Mouse (Mus musculus): ENCODE data around the gene Pmf1. TPM values are rescaled to one million over a fixed set of nuclear protein-coding genes. Genes with fewer than 3 reads are reported as not detected.
A peak's percentile ranks its signal among the peaks of the same experiment; 100 is the strongest.

Gene Pmf1
- total RNA-seq (2021): 10 to 100 TPM; 60.2 to 62.6 TPM
- long read RNA-seq, experiment 1, transcript Pmf1-201 (5 exons, 1,007 nt): major isoform, 51 of 61 reads
- long read RNA-seq, experiment 1, partial matches to known transcripts: 3 of 61 reads
- long read RNA-seq, experiment 1, other reads (novel, unspliced or antisense): 6 of 61 reads
- long read RNA-seq, experiment 2, transcript Pmf1-201 (5 exons, 1,007 nt): major isoform, 31 of 39 reads
- long read RNA-seq, experiment 2, partial matches to known transcripts: 4 of 39 reads
- long read RNA-seq, experiment 2, other reads (novel, unspliced or antisense): 2 of 39 reads

DNA sequence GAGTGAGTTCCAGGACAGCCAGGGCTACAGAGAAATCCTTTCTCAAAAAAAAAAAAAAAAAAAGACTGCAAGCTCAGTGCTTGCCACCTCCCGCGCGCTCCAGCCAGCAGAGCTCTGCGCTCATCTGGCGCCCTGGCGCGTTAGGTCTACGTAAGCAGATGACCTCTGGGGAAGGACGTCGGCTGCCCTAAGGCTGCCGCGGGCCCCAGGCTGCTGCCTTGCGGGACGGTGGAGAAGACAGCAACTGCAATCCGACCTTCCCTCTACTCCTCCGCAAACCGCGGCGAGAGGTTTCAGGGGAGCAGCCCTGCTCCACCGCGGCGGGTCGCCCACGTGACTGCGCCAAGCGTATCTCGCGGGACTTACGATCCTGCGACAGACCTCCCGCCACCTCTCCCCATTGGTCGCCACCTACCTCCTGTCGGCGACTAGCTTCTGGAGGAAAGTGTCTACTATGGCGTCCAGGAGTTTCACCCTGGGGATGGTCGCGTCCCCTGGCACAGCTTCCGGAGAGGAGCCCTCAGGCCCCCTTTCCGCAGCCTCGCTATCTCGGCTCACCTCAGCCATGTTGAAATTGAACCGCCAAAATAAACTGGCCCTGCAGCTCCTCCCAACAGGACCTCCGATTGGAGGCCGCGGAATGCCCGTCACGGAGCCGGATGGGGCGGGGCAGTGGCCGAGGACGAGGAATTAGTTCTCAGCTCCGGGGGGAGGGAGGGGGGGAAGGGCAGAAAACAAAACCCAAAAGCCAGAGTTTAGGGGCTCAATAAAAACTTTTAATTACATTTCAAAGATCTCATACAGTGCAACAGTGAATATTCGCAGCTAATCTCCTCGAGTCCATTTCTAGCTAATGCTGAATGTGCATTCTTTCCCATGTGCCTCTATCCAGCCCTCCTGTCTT, at the start of gene Pmf1:
Pmf1 (minus strand) TSS at position 591 of the 904 bp plus-strand sequence.
- DNase-seq: peak; percentile 96

DNA sequence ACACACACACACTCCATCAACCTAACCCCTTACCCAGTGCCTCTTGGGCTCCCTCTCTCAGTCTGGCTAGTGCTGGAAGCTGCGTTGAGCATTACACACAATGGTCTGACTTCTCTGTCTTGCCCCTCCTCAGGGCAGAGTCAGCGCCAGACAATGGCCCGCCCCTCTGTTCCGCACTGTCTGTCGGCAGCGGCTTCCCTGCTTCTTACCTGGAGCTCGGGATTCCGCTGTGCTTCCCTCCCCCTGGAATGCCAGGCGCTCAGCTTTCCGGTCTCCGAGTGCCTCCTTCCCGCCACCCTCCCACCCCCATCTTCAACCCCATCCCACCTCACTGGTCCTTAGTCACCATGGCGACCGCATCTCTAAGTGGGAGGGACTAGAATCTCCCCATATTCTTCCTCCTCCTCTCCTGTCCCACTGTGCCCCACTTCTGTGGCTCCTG, 48.7 kb upstream of the Pmf1 start:
- no peak for DNase-seq

DNA sequence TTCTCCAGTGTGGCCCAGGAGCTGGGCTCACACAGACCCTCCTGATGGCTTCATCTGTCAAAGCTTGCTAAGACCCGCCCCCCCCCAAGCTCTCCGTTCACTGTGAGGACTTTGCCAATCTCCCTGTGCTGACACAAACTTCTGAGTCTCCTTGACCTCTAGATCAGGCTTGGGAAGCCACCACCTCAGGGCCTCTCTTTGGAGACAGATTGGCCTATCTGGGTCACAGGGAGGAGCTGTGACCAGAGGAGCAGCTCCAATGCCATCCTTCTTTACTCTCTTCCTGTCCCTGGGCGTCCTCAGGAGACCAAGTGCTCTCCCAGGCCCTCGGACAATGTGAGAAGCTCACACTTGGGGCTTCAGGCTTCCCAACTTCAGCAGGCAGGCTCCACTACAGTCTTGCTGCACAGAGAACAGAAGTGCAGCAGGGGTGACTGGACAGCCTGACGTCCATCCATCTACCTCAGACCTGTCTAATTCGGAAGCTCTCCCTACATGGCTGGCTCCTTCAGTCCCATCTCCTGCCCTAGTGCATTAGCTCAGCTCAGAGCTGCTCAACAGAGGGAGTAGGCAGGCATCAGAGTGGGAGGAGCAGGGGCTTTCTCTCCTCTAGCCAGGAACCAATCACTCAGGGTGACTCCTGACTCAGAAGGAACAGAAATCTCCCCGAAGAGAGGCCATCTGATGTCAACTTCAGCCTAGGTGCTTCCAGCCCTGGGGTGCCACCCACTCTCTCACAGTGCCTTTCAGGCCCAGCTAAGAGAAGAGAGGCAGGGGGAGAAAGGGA, 46.8 kb upstream of the Pmf1 start:
- DNase-seq: no peak

DNA sequence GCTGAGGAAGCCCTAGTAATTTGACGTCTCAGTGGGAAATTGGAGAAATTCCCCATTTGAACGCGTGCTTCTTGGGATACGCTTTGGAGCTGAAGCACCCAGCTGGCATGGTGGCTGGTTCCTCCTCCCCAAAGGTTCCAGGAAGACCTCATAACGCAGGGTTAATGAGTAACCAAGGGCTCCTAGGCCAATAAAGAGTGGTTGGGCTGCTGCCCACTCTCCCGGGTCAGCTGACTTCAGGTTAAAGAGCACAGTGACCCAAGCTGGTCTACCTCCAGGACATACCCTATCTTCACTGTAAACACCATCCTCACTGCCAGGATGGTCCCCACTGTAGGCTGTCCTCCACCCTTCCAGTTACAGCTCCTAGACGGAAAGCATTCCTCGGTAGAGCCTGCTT, 46.2 kb upstream of the Pmf1 start:
- DNase-seq: no peak

DNA sequence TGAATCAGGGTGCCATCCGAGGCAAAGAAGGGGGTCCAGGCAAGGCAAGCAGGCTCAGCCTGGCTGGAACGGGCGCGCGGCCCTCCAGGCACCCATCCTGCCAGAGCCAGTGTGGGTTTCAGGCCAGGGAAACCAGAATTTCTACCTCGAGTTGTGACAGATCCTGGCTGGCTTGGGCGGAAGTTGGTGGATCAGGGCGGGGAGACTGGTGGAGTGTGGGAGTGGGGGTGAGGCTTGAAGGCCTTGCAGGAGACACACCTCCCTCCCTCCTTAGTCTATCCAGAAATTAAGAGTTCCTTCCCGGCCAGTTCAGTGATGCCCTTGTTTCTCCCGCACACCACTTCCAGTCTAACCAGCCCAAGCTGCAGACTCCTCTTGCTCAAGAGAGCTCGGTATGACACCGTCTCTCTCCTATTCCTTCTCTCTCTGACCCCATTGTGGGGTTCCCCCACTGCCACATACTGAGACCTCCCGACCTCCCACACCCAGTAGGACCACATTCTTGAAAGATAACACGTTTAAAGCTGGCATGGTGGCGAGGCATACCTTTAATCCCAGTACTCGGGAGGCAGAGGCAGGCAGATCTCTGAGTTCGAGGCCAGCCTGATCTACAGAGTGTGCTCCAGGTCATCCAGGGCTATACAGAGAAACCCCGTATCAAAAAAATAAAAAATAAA, 45.6 kb upstream of the Pmf1 start:
- no peak for DNase-seq

DNA sequence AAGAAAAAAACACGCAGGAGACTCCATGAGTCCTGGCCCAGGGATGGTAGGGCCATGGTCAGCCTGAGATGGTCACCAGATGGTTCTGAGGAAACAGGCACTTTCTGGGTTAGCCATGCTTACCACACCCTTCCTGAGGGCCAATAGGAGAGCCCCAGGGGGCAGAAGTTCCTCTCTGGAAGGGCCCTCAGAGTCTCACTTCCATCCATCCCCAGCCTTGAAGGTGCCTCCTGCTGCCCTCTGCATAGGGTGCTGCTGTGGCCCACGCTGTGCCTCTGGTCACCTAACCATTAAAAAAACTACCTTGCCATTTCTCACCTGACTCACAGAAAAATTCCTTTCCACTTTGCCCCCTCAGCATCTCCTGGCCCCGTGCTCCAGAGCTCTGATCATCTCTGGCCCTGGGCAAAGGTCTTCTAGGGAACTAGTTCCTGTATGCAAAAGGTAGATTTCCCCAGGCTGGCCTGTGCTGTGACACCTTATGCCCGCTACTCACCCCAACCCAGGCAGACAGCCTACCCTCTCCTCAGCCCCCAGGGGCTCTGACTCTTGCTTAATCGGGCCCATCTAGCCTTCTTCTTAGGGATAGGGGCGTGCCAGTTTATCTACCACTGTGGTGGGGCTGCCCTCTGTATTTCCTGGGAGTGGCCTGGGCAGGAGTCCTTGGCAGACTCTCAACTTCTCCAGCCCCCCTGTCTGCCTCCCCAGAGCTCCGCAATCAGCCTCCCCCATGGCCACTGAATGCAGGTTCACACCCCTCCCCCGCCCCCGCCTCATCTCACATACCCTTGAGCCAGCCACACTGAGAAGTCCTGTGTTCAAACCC, 44.8 kb upstream of the Pmf1 start:
- no peak for DNase-seq

DNA sequence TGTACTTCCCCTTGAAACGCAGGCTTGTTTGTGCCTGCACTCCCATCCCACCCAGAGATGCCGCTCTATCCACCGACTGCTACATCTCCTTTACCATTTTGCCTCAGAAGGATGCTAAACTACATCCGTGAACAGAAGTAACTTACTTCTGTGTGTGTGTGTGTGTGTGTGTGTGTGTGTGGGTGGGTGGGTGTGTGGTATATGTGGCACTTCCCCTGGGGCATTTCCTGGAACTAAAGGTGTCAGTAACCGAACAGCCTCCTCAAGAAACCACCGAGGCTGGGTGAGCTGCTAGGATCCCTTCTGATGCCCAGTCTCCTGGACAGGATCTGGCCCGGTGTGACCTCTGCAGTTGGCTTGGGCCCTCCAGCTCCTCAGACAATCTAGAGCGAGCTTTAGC, 43.9 kb upstream of the Pmf1 start:
- no peak for DNase-seq

DNA sequence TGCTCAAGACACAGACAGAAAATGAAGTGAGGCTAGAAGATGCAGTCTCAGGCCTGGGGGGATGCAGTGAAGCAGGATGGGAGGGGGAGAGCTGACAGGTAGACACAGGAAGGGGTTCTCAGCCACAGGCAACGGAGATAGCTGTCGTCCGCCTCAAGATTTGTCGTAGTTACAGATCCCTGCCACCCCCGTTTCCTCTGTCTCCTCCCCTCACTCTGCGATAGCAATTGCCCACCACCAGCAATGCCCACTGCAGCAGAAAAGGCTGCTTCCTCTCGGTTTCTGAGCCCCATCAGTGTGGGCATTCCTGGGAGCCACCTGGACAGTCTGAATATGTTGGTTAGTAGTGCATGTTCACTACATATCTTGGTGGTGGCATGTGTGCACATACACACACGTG, 43.2 kb upstream of the Pmf1 start:
- DNase-seq: no peak

DNA sequence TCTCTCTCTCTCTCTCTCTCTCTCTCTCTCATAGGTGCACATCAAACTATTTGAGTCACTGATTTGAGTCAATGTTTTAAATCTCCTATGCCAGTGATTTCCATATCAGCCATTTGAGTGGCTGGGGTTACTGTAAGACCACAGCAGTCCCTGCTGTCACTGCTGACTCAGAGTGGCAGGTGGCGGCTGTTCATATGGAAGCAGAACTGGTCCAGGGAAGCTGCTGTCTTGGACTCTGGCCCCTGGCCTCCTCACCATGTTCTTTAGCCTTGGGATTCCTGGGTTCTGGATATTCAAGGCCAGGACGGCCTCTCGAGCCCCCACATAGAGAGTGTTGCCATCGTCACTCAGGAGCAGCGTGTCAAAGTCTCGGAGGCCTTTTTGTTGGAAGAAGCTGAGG, 42.6 kb upstream of the Pmf1 start:
- no peak for DNase-seq

DNA sequence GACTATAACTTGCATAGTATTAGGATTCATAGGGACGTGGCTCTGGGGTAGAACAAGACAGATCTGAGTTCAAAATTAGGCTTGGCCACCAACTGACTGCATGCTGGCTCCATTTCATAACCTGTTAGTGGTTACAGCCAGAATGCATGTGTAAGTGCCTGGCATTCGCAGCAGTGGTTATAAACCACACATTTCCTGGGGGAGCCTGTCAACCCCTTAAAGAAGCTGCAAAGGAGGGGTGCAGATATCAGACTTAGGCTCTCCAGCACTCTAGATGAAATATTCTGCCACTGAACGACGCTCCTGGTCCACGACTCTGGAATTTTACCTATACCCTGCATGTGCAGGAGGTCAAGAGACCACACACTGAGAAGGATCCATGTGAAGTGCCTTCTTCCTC, 42.1 kb upstream of the Pmf1 start:
- no peak for DNase-seq

DNA sequence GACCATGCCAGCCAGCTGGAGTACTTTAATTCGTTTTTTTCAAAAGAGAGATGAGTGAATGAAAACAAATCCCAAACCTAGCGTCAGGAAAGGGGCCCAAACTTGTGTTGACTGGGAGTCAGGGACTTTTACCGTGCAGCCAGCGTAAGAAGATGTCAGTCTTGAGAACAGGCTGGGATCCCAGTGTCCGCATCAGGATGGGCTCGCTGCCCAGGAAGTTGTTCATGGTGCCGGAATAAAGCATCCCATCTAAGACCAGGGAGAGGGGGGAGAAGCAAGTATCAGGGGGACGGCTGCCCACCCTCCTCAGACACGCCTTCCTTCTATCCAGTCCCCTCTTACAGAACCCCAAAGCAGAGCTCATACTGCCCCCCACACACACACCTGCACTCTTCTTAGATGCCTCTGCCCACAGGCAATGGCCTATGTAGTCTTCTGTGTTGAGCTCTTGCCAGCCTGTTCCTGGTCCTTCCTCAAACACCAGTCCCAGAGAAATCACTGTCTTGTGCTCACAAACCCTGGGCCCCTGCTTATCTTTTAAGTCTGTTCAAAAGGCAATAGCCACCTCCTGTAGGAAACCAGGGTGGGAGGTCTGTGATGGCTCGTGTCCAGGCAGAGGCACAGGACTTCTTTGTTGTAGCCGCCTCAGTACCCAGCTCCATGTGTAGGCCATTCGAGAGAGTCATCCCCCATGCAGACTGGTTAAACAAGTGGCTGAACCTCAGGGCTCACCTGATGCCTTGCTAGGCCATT, 40.4 kb upstream of the Pmf1 start:
- DNase-seq: no peak

DNA sequence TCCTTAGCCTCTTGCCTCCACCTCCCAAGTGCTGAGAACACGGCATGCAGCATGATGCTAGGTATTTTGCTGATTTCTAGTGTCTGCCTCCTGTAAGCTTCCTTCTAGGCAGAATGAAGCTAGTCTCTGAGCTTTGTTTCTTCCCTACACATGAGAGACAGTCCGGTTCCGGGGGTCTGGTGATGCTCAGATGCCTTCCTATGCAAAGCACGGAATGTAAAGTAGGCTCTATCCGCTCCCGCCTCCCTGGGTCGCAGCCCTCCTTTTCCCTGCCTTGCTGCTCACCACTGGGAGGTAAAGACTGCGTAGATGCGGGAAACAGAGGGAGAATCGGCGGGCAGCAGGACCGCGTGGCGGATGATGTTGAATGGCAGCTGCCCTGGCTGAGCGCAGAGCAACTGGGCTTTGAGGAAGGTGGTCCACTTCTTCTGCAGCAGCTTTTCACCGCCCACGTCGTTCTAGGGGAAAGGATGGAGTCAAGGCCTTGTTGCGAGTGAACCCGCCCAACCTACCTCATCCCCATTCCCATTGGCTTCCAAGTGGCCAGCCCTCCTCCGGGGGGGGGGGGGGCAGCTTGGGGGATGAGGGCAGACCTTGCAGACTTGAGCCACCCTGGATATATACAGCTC, 39.4 kb upstream of the Pmf1 start:
- peak; percentile 65 for DNase-seq

DNA sequence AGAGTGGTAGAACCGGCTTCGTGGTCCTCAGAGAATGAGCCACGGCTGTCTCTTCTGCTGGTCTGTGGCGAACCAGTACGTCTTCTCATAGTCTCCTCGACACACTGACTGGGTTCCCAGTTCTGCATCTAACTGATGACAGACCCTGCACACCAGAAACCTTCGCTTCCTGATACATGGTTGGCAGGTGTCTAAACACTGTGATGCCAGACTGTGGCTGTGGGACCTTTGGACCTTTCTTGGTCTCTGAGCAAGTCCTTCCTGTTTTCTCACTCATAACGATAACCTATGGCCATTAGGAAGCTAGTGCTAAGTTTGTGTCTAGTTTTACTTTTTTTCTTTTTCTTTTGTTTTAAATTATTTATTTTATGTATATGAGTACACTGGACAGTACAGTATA, 38.3 kb upstream of the Pmf1 start:
- no peak for DNase-seq

DNA sequence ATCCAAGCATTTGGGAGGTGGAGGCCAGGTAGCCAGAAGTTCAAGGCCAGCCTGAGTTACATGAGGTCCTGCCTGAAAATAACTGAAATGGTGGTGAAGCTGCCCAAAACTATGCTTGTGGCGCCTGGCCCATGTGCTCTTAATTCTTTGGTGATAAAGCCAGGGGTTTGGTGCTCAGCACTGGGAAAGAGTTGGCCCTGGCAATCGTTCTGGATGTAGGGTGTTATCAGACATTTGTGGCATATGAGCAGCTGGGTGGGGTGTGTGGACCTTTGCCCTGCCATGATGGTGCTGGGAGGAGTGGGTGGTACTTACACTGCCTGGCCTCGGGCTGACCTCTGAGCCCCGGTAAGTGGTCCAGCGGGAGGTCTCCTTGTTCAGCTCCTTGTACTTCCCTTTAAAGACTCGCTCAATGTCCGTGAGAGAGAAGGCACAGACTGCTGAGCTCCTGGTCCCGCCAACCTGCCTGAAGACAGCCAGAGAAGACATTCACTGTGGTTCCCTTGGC, 37.6 kb upstream of the Pmf1 start:
- DNase-seq: no peak

DNA sequence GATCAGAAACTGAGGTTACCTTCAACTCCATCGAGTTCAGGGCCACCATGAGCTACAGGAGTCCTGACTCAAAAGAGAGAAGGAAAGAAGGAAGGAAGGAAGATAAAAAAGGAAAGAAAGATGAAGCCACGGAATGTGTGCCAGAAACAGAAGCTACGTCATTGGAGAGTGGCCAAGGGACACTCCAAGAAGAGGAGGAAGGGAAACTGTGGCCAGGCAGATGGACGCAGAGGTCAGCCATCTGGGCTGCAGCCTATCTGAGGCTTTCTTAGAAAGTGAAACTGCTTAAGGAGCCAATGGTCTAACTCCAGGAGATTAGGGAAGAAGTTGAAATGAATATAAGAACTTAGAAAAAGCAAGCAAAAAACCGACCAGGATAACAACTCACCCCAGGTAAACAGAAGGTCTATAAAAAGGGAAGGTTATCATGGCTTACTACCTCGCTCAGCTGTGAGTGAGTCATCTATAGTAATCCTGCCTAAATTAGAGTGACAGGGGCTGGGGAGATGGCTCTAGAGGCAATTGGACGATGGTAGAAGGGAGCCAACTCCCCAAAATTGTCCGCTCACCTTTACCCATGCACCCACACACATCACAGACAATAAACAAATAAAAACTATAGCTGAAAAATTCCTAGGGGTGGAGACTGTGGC, 36.5 kb upstream of the Pmf1 start:
- no peak for DNase-seq

DNA sequence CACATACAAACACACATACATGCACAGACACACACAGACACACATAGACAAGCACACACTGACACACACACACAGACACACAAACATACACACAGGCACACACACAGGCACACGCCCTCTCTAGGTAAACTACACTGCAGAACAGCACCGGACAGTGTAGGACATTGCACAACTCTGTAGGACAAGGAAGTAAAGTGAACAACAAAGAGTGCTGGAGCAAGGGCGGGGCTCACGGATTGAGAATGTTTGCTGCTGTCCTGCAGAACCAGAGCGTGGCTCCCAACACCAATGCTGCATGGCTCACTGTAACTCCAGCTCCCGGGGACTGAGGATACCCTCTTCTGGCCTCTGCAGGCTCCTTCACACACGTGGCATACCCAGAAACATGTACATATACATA, 32.8 kb upstream of the Pmf1 start:
- DNase-seq: no peak

DNA sequence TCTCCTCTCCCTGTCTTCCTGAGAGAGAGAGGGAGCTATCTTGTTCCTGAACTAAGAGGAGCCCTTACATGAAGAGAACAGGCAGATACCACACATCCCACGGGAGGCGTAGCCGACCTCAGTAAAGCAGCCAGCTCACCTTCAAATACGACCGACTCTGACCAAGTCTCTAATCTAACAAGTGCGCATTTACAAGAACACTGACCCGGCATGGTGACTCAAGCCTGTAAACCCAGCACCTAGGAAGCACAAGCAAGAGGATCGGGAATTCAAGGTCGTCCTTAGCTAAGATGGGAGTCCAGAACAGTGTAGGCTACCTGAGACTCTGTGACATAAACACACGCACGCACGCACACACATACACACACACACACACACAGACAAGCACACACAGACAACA, 32.4 kb upstream of the Pmf1 start:
- no peak for DNase-seq

DNA sequence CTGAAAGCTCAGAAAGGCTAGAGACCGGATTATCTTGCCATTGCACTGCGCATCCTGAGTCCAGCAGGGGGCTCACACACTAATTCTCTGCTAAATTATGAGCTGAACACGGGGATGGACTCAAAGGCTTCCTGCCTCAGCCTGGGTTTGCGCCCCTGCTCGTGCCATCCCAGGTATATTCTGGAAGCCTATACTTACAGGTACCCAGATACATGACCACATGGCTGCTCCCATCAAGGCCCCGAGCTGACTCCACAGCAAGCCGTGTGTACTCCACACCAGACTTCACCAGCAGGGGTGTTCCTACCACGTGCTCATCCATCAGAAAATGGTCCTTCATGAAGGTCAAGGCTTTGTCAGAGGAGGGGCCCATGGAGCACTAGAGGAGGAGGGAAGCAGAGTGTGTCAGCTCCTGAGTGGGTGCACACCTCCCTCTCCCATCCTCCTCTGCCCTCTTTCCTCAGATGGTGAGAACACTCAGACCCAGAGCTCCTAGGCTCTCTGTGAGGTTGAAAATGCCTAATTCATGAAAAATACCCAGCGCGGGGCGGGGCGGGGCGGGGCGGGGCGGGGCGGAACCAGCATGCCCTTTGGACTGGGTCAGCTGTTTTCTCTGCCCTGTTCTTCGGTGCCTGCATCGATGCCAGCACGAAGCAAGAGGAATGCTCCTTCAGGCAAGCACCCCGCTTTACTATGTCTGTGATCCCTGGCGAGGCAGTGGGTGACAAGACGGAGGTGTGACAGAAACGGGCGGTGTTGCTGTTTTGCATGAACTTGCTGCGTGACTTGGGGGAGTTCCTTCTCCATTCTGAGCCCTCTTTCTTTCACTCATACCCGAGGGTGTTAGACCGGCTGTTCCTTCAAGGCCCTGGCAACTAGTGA, 30.6 kb upstream of the Pmf1 start:
- DNase-seq: no peak
